Mouse (Mus musculus): ENCODE measurements around the gene Trp63. TPM values are rescaled to one million over a fixed set of nuclear protein-coding genes. Genes with fewer than 3 reads are reported as not detected.
"Not testable (repeated sequence)": the region's sequence is repeated elsewhere in the genome, so short reads cannot be mapped to it uniquely, and the experiment has no call there.

The Trp63 gene
- total RNA-seq (2022): 10 to 100 TPM in 3 of 4 experiments, 1 to 10 TPM in 1; 8.6 to 14.6 (median 10.8) TPM

- DNase-seq (ENCODE audit: low spot score in 2 of 2): peak; percentile 19 to 33
Observed at GRCm38 (mm10) chr16:25683531-25684248, at the start of gene Trp63. TSS of gene Trp63 (plus strand) at chr16:25683763.

- not testable (repeated sequence) for DNase-seq (ENCODE audit: low spot score in 2 of 2)
Observed at GRCm38 (mm10) chr16:25644716-25645115, 38.8 kb upstream of the Trp63 start.

GRCm38 (mm10) chr16:25660510-25661235 lies 22.9 kb upstream of the Trp63 start:
- no peak for DNase-seq (ENCODE audit: low spot score in 2 of 2)

- DNase-seq (ENCODE audit: low spot score in 2 of 2): no peak
Observed at GRCm38 (mm10) chr16:25663116-25663515, 20.4 kb upstream of the Trp63 start.

- DNase-seq (ENCODE audit: low spot score in 2 of 2): no peak
Observed at GRCm38 (mm10) chr16:25673861-25674440, 9.6 kb upstream of the Trp63 start.

- DNase-seq (ENCODE audit: low spot score in 2 of 2): no peak
Observed at GRCm38 (mm10) chr16:25680369-25680768, 3.2 kb upstream of the Trp63 start.

- no peak for DNase-seq (ENCODE audit: low spot score in 2 of 2)
Observed at GRCm38 (mm10) chr16:25682533-25682932, 1.0 kb upstream of the Trp63 start.

GRCm38 (mm10) chr16:25684572-25684971 lies 1.0 kb downstream of the Trp63 start:
- no peak for DNase-seq (ENCODE audit: low spot score in 2 of 2)

- DNase-seq (ENCODE audit: low spot score in 2 of 2): no peak
Observed at GRCm38 (mm10) chr16:25690612-25691011, 7.0 kb downstream of the Trp63 start.

- DNase-seq (ENCODE audit: low spot score in 2 of 2): no peak
Observed at GRCm38 (mm10) chr16:25701252-25701651, 17.7 kb downstream of the Trp63 start.

GRCm38 (mm10) chr16:25706260-25706659 lies 22.7 kb downstream of the Trp63 start:
- no peak for DNase-seq (ENCODE audit: low spot score in 2 of 2)

GRCm38 (mm10) chr16:25715790-25716189 lies 32.2 kb downstream of the Trp63 start:
- no peak for DNase-seq (ENCODE audit: low spot score in 2 of 2)

GRCm38 (mm10) chr16:25723131-25723530 lies 39.6 kb downstream of the Trp63 start:
- no peak for DNase-seq (ENCODE audit: low spot score in 2 of 2)

GRCm38 (mm10) chr16:25727001-25727400 lies 43.4 kb downstream of the Trp63 start:
- DNase-seq (ENCODE audit: low spot score in 2 of 2): no peak

GRCm38 (mm10) chr16:25727957-25728506 lies 44.5 kb downstream of the Trp63 start:
- DNase-seq (ENCODE audit: low spot score in 2 of 2): peak in 1 of 2 experiments; percentile 29

GRCm38 (mm10) chr16:25736912-25737311 lies 53.3 kb downstream of the Trp63 start:
- DNase-seq (ENCODE audit: low spot score in 2 of 2): no peak

- no peak for DNase-seq (ENCODE audit: low spot score in 2 of 2)
Observed at GRCm38 (mm10) chr16:25737623-25738050, 54.1 kb downstream of the Trp63 start.

- DNase-seq (ENCODE audit: low spot score in 2 of 2): peak in 1 of 2 experiments; percentile 5
Observed at GRCm38 (mm10) chr16:25746807-25747206, 63.2 kb downstream of the Trp63 start.

GRCm38 (mm10) chr16:25751866-25752265 lies 68.3 kb downstream of the Trp63 start:
- DNase-seq (ENCODE audit: low spot score in 2 of 2): no peak

GRCm38 (mm10) chr16:25758108-25758507 lies 74.5 kb downstream of the Trp63 start:
- DNase-seq (ENCODE audit: low spot score in 2 of 2): no peak

- no peak for DNase-seq (ENCODE audit: low spot score in 2 of 2)
Observed at GRCm38 (mm10) chr16:25765549-25765948, 82.0 kb downstream of the Trp63 start.

GRCm38 (mm10) chr16:25774611-25775010 lies 91.0 kb downstream of the Trp63 start:
- DNase-seq (ENCODE audit: low spot score in 2 of 2): no peak

All from gastrocnemius, adult 8-10 months (tissue).